Mouse (Mus musculus) megakaryocyte, embryonic 14.5 days (primary cell): ENCODE data around the gene Dusp6.

Source experiments
- FLI1 ChIP-seq: IDR thresholded peaks from 2 replicates; pipeline ENCODE4 v1.6.1; 2012; ENCODE audit warnings: low read length, inconsistent platforms, mixed read lengths
- GATA1 ChIP-seq: IDR thresholded peaks from 3 replicates; pipeline ENCODE4 v1.6.1; 2012; ENCODE audit warnings: mixed read lengths, low read length, inconsistent platforms, borderline replicate concordance

DNA sequence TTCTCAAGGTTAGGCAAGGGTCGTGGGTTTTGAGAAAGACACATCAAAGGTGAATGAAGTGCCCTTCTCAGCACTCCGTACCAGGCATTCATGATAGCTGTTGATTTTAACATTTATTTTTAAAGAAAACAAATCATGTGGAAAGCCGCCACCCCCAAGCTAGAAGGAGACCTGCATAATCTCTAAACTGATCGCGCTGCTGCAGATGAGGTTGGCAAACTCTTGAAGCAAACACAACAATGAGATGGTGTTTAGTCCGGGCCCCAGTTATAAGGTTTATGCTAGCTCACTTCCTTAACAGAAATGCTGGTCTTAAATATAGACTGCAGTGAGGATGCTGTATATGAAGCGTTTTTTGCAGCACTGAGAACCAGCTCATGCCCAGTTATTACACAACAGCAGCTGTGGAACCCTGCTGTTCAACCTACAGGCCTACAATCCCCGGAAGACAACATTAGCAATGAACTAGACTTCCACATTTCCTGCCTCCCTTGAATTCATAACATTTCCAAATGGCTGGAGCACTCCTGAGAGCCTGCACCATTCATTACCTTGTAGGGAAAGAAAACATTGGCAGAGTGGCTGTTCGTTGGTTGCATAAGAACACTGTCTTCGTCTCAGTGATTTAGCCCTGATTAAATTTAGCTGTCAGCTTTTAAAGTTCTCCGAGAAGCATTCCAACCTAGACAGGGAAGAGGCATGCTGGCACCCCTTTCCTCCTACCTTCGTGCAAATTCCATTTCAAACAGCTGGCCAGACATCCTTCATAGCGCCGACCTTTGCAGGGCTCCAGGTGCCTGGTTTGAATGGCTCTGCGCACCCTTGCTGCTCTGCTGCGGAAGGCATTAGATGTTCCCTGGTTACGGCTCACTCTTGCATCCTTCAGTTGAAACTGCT lies 34.8 kb upstream of the Dusp6 start:
- TF ChIP-seq GATA1: no peak
- no peak for TF ChIP-seq FLI1
